Mouse (Mus musculus) testis, adult 2 months (tissue): ENCODE measurements around the gene Cds1. TPM values are rescaled to one million over a fixed set of nuclear protein-coding genes. Genes with fewer than 3 reads are reported as not detected.

ENCODE experiments used
- H3K27ac ChIP-seq: fragments of 200-500 bp; 2 replicates; pipeline ENCODE4 v1.5.1; 2012; ENCODE audit warnings: low read depth, low read length; ENCODE audit not compliant: control insufficient read depth, insufficient read depth
- H3K27me3 ChIP-seq: fragments of 200-500 bp; 2 replicates; pipeline ENCODE4 v1.6.1; 2012; ENCODE audit warnings: mild to moderate bottlenecking, low read length, moderate library complexity; ENCODE audit not compliant: control insufficient read depth, insufficient read depth
- H3K36me3 ChIP-seq: fragments of 200-500 bp; 2 replicates; pipeline ENCODE4 v1.6.1; 2012; ENCODE audit warnings: mild to moderate bottlenecking, low read length; ENCODE audit not compliant: control insufficient read depth, insufficient read depth
- H3K4me1 ChIP-seq: fragments of 200-500 bp; 2 replicates; pipeline ENCODE4 v1.6.1; 2012; ENCODE audit warnings: low read length; ENCODE audit not compliant: control insufficient read depth, insufficient read depth
- H3K4me3 ChIP-seq: fragments of 200-500 bp; 2 replicates; pipeline ENCODE4 v1.5.1; 2012; ENCODE audit warnings: low read depth, mild to moderate bottlenecking, low read length, moderate library complexity, mixed read lengths; ENCODE audit not compliant: control insufficient read depth
- CTCF ChIP-seq: fragments of 200-500 bp; IDR thresholded peaks from 2 replicates; pipeline ENCODE4 v1.5.1; 2012; ENCODE audit warnings: low read depth, mild to moderate bottlenecking, inconsistent platforms, low read length, moderate library complexity; ENCODE audit not compliant: control insufficient read depth, insufficient read depth, insufficient replicate concordance
- POLR2A ChIP-seq: fragments of 200-500 bp; IDR thresholded peaks from 2 replicates; pipeline ENCODE4 v1.6.1; 2012; ENCODE audit warnings: low read depth, mild to moderate bottlenecking, inconsistent platforms, low read length, moderate library complexity; ENCODE audit not compliant: control insufficient read depth
- polyA plus RNA-seq: library from polyadenylated mRNA; depleted of rRNA; stranded (reverse); fragments of >200 nt; gene quantifications from 2 replicates; pipeline ENCODE4 v1.2.3, GENCODE M21; 2012; rRNA removed

Gene Cds1
- polyA plus RNA-seq, 1 experiment: 201 TPM

GRCm38 (mm10) chr5:101866722-101867121, 101.8 kb downstream of the Cds1 start:
- Histone ChIP-seq H3K36me3 (no peaks in the 10 kb centered on the region), H3K4me3 (no peak overlapping the region), H3K27ac (no peak overlapping the region), H3K4me1 (no peaks in the 10 kb centered on the region), H3K27me3 (no peaks in the 10 kb centered on the region)
- TF ChIP-seq CTCF (no peak), POLR2A (no peak)

Other genes with a start within 250 kb of the Cds1 start
- 0.38 and 0.59 TPM in 2 replicates for gene Nkx6-1, start 100.1 kb upstream of the Cds1 start, polyA plus RNA-seq